Mouse (Mus musculus) yolk sac, embryonic 10.5 days (tissue): ENCODE results near the gene Ehmt1.
A peak's percentile ranks its signal among the peaks of the same experiment; 100 is the strongest.

ENCODE experiments used
- DNase-seq: peaks from one replicate; pipeline ENCODE4 v3.0.0-alpha.2; 2017; ENCODE audit warnings: low spot score

Gene Ehmt1

DNA sequence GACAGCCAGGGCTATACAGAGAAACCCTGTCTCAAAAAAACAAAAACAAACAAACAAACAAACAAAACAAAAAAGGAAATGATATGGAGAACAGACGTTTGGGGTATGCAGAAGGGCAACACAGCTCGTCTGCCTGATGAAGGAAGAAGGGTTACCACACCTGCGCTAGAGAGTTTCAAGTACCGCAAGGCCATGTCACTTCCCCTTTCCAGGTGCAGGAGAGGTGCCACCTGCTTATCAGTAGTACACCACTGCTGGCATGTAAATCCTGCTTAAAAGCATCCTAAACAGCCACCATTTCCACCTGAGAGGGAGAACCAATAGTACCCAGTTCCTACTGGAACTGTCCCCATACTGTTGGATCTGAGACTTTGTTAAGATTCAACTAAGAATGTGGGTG, 113.8 kb downstream of the Ehmt1 start:
- DNase-seq, result no peak

DNA sequence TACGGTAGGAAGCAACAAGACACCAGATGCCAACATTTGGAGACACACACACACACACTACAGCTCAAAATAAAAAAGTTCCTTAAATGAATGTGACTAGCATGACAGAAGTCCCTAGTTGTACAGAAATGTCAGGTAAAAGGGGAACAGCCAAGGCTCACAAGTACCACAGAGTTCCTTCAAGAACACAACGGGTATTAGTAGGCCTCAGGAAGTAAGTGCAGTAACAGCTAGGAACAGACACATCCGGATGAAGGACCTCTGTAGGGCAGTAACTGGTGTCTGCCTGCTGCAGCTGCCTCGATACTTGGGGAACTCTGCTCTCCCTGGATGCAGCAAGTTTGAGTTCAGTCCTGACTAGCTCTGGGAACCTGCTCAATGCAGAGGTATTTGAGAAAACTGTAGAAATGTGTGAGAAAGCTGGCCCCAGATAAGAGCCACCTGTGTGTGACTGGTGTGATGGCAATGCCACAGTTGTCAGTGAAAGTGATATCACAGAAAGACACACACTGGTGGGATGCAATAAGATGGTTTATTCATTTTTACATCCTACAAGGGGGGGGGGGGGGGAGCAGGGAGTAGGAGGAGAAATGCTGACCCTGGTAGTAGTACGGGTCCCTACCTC, 122.5 kb downstream of the Ehmt1 start:
- no peak for DNase-seq

GRCm38 (mm10) chr2:24787250-24787649, 132.2 kb downstream of the Ehmt1 start:
- no peak for DNase-seq

GRCm38 (mm10) chr2:24781253-24781652, 138.2 kb downstream of the Ehmt1 start:
- no peak for DNase-seq

DNA sequence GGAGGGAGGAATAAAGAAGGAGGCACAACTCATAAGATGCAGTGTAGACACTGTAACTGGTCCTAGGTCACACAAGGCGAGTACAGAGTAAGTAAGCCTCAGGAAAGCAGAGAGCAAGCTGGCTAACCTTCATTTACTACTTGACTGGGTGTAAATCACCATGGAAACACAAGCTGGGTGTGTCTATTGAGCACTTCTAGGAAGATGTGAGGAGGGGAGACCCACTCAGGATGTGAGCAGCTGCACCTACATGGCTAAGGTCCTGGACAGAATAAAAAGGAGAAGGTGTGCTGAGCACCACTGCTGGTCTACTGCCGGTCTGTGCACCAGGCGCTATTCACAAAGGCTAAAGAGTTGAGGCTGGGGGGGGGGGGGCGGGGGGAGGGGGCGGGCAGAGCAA, 142.6 kb downstream of the Ehmt1 start:
- no peak for DNase-seq

GRCm38 (mm10) chr2:24775951-24776587, 143.3 kb downstream of the Ehmt1 start:
- no peak for DNase-seq

GRCm38 (mm10) chr2:24774832-24775231, 144.6 kb downstream of the Ehmt1 start:
- DNase-seq, result no peak

GRCm38 (mm10) chr2:24770861-24771260, 148.6 kb downstream of the Ehmt1 start:
- no peak for DNase-seq

DNA sequence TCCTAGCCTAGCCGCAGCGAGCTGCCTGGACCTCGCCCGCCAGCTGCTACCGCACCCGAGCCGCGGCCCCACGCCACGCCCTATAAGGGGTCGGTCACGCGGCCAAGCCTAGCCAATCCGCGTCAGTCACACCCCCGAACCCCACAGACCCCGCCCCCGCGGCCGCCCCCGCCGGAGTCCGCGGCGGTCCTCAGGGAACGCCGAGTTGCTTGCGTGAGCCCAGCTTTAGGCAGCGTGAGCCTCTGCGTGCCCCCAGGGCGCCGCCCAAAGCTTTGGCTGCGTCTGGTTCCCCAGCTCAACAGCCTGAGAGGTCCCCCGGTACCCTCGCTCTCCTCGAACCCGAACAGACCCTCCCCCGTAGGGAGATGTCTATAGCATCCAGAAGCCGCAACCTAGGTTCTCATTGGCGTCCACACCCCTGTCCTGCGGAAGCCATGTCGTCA, 156.3 kb downstream of the Ehmt1 start, which contains the start of gene Cacna1b:
Gene Cacna1b (minus strand): TSS at position 38 of the 443 bp plus-strand sequence.
- DNase-seq, result peak; percentile 67

DNA sequence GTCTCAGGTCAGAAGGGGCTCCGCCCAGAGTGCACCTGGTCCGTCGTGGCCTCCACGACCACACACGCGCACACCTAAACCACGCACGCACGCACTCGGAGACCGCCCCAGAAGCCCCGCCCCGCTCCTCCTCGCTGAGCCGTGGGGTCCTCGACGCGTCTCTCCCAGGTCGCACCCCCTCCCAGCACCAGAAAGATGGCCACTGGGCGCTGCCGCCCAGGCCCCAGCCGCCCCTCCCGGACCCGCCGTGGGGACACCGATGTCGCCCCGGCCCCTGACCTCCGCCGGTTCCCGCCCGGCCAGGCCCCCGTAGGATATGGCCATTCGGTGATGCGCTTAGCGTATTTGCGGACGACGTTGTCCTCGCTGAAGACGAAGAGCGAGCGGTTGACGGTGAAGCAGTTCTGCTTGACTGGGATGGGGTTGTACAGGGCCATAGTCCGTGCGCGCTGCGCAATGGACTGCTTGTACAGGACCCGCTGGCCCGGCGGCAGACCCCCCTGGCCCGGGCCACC, 156.9 kb downstream of the Ehmt1 start:
- no peak for DNase-seq

DNA sequence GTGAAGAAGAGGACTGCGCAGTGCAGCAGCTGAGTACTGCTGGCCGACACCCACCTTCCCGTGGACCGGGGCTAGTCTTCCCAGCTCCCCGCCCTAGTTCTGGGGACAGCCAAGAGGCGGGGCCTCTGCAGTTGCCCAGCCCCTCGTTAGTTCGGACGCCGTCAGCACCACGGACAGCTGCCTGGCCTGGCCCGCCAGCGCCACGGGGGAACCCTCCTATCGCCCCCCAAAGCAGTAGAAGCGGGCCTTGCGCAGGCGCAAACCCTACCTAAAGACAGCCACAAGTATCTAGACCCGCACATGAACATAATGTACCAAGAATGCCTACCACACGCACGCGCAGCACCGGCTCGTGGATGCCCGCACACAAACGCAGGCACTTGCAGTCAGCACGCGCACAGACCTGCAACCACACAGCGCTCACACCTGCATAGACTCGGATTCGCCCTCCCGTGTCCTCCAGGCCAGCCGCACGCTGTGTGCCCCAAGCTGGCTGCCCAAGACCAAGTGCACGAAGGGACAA, 157.4 kb downstream of the Ehmt1 start:
- DNase-seq, result peak; percentile 60

DNA sequence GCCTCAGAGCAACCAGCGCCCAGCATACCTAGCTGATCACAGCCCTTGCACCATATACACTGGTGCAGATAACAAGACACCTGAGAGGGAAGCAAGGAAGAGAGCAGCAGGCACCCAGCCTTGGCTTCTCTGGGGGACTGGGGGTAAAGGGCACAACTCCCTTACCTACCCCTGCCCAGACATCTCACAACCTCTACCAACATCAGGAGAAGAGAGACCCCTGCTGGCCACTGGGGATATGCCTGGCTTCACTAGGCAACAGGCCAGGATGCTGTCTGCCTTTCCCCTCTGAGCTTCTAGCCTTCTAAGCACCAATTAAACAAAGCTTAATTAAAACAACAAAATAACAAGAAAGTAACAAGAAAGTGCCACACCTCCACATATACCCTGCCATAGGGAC, 164.1 kb downstream of the Ehmt1 start:
- DNase-seq, result peak; percentile 9

DNA sequence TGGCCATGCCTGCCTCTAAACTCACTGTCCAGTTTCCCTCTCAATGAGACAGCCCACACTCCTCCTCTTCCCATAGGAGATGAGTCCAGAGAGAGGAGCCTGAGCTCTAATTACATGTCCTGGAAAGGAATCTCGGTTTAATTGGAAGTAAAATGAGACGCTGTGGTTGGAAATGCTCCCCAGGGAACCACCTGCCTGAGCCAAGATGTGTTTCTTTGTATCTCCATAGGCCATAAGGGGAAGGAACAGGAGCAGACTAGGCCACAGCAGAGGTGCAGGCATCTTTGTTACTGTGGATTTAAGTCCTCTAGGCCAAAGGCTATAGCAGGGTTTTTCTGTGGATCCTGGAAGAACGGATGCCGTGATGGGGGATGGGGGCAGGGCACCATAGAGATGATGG, 166.8 kb downstream of the Ehmt1 start:
- DNase-seq, result no peak

DNA sequence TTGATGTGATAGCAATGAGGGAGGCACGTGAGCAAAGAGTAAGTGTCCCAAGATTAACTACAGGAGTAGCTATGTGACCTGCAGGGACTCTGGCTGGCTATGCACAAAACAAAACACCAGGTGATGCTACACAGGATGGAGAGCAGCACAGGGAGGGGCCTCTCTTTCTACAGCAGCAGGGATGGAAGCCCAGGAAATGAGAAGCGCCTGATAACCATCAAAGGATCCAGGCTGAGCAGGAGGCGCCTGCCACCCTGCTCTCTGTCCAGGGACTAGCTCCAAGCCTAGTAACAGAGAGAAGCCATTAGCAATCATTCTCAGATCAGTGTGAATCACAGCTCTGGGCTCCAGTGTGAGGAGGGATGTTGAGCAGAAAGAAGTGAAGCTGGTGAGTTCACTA, 169.4 kb downstream of the Ehmt1 start:
- no peak for DNase-seq

- no peak for DNase-seq
Measured at GRCm38 (mm10) chr2:24747878-24748277, 171.5 kb downstream of the Ehmt1 start.
